Mouse (Mus musculus): Measurements from ENCODE around the gene Rybp.

The Rybp gene

DNA sequence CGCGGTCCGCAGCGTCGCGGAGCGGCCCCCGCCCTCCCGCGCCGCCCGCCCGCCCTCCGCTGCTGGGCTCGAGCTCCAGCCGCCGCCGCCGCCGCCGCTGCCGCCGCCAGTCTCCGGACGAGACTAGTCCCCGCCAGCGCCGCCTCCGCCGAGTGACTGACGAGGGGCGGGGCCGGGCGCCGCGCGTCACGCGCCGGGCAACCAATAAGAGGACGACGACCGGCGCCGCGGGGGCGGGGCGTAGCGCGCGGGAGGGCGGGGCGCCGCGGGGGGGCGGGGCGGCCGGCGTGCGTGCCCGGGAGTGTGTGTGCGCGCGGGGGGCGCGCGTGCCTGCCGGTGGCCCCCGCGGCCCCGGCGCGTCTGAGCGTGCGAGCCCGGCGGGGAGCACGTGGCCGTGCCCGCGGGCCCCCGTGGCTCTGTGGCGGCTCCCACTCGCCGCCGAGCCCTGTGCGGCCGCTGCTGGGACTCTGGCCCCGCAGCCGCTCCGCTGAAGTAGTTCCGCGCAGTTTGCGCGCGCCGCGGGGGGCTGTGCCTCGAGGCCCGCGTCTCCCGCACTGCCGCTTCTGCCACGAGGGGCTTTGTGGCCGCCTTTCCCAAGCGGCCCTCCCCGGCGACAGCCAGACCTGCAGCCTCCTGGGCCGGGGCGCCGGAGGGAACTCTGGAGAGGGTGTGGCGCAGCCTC lies at the start of gene Rybp:
Gene Rybp (minus strand): TSS at position 152 of the 682 bp plus-strand sequence.
- peak; percentile 89 for DNase-seq (ENCODE audit: low read depth, low spot score)

DNA sequence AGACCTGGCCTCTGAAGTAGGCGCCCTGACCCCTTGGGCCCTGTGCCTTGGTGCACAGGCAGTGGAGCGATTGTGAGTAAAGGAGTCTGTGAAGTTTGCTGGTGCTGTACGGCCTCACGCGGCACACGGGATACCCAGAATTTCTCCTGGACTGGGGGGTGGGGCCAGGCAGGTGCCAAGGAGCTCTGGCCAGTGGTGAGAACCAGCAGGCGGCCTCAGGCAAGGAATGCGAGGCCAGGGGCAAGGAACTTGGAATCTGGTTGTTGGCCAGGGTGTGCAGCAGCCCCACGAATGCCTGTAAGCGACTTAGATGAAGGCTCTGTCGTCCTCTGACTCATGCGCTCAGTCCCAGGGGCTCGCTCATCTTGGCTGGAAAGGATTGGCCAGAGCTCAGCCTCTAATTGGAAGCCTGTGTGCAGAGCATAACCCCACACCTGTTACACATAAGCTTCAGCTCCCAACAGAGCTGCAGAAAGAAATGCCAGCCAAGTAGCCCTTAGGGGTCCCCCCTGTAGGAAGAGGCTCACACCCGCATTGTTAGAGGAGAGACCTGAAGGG lies 49.4 kb upstream of the Rybp start:
- DNase-seq (ENCODE audit: low read depth, low spot score) = no peak

GRCm38 (mm10) chr6:100335506-100336144 lies 48.3 kb upstream of the Rybp start:
- peak; percentile 63 for DNase-seq (ENCODE audit: low read depth, low spot score)

DNA sequence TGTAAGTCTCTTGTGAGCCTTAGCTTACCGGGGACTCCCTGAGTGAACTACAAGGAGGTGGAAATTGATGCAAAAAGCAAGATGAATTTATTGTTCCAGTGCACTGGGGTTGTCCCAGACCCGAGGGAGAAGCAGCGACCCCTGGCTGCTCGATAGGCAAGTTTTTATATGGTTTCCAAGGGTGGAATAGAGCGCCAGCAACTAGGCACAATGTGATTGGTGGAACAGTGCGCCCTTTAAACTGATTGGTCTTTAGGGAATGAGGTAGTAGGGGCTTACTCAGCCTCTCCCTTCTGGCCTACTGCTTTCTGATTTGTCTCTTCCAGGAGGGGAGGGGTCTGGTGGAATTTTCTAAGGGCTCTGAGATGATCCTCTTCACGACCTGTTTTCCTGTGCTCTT lies 46.5 kb upstream of the Rybp start:
- peak; percentile 17 for DNase-seq (ENCODE audit: low read depth, low spot score)

DNA sequence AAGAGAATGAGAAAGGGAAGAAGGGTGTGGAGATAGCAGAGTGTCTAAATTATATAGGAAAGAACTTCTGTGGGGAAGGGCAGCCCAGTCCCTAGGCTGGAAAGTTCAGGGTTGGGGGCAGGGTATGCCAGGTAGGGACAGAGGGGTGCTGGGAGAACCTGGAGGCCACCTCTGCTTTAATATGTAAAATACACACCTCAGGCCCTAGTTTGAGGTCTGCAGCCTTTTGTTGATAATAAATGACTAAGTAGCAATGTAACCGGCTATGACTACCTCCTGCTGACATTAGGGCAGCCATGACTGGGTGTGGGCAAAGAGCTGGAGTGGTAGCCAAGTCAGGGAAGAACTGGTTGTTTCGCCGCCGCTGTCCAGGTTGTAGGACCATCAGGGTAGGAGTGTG lies 45.2 kb upstream of the Rybp start:
- no peak for DNase-seq (ENCODE audit: low read depth, low spot score)

GRCm38 (mm10) chr6:100331582-100331981 lies 44.3 kb upstream of the Rybp start:
- DNase-seq (ENCODE audit: low read depth, low spot score) = no peak

GRCm38 (mm10) chr6:100331055-100331454 lies 43.8 kb upstream of the Rybp start:
- DNase-seq (ENCODE audit: low read depth, low spot score) = no peak

DNA sequence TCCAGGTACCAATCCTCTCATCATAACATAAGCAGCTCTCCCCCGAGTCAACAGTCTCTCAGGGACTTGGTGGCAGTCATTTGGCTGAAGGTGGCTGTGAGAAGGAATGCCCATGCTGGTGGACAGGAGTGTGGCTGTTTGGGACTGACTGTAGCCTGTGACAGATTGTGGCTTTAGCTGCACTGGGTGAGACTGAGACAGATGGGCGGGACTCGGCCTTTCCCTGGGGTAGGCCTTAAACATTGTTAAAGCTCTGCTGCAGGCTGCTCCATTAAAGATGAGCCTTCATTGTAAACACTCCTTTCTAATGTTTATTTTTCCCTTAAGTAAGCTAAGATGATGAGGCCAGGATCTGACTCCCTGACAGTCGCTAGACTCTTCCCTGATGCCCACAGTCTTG lies 42.3 kb upstream of the Rybp start:
- no peak for DNase-seq (ENCODE audit: low read depth, low spot score)

DNA sequence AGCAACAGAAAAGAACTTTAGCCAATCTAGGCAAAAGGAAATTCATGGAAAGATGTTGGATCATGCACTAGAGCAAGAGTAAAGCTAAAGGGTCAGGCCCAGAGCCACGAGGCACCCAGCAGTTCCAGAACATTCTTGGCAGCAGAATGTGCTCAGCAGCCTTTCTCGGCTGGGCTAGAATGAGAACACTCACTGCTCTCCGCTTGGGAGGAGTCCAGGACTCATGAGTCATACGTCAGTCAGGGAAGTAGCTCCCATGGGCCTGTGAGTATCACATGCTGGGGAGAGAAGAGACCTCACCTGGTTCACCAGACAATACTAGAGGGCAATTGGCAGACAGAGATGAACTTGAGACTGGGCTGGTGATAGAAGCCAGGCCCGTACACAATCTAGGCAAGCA lies 39.8 kb upstream of the Rybp start:
- DNase-seq (ENCODE audit: low read depth, low spot score) = no peak

DNA sequence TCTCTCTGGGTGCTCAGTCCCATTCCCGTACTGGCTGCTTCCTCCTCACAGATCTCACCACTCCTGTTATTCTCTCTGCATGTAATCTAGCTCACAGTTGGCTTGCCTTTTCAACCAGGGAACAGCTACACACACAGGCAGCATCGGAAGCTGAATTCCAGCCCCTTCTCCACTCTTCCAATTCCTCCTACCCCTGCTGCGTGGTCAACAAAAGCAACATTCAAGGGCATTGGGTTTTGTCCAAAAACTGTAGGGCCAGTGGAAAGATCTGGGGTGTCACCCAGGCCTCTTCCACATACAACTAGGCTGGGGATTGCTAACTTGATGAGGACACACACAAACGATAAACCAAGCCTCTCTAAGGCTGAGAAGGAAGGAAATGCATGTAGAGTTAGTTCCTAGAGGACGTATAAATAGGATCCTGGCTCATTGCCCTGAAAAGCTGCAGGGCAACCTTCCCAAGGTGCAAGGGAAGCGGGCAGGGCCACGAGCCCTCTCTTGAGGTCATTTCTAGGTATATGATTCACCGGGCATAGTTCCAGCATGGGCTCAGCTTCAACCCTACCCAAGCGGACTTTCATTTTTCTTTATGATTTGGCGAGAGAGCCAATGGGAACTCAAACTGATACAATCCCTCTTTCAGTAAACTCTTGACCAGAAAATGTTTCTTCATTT lies 36.6 kb upstream of the Rybp start:
- no peak for DNase-seq (ENCODE audit: low read depth, low spot score)

DNA sequence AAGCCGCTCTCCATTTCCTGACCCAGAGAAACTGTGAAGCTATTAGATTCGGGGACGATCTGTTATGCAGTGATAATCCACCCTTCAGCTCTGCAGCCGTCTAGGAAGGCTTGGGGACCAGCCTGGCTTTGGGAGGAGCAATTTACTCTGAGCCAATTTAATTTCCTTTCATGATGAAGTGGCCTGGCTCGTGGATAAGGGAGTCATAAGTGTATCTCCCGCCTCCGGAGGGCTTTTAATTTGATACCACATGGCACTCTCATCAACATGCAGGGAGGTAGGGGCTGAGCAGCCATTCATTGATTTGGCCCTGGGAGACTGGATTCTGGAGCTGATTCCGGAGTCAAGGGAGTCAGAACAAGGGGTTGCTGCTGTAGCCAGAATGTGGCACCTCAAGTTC lies 35.3 kb upstream of the Rybp start:
- no peak for DNase-seq (ENCODE audit: low read depth, low spot score)

DNA sequence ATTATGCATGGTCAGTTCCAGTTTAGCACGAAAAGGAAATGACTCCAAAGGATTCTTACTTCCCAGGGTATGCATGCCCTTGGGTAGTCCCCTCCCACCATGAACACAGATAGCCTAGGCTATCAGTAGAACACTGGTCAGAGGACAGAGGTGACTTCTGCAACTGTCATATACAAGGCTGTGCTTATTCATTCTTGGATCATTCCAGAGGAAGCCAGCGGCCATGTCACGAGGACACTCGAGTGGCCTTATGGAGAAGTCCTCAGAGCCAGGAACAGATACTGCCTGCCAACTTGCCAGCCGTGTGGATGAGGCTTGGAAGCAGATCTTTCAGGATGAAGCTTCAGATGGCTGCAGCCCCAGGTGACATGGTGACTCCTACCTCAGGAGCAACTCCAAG lies 34.9 kb upstream of the Rybp start:
- no peak for DNase-seq (ENCODE audit: low read depth, low spot score)

DNA sequence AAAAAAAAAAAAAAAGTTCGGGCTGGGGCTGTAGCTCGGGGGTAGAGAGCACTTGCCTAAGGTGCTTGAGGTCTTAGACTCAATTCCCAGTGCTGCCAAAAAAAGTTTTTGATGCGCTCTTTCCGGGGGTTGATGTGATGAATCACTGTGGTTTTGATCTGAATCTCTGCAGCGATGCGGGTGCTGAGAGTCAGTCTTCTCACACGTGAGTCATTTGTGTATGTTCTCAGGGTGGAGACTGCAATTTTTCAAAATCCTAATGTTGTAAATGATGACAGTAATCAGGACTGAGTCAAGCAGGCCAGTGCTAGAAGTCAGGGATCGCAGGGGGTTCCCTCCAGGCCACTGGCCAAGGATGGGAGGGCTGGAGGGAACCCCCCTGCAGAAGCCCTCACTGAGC lies 26.9 kb upstream of the Rybp start:
- no peak for DNase-seq (ENCODE audit: low read depth, low spot score)

GRCm38 (mm10) chr6:100311167-100311566 lies 23.9 kb upstream of the Rybp start:
- no peak for DNase-seq (ENCODE audit: low read depth, low spot score)

GRCm38 (mm10) chr6:100304831-100305230 lies 17.5 kb upstream of the Rybp start:
- DNase-seq (ENCODE audit: low read depth, low spot score) = no peak

GRCm38 (mm10) chr6:100301410-100302108 lies 14.3 kb upstream of the Rybp start:
- no peak for DNase-seq (ENCODE audit: low read depth, low spot score)

GRCm38 (mm10) chr6:100300831-100301230 lies 13.5 kb upstream of the Rybp start:
- no peak for DNase-seq (ENCODE audit: low read depth, low spot score)

DNA sequence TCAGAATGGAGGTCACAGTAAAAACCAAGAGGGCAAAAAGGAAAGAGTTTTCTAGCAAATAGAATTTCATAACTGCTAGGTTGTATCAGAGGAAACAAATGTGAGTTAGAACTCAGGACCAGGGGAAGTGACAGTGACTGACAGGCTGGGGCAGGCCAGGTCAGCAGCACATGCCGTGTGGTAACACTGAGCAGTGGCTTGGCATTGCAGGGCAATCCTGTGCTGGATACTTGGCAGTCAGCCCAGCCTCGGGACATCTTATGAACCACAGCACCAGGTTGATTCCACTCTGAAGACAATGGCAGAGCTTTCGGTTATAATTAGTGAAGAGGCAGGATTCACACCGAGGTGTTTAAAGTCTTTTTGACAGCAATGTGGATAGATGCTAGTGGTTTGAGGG lies 11.7 kb upstream of the Rybp start:
- no peak for DNase-seq (ENCODE audit: low read depth, low spot score)

- DNase-seq (ENCODE audit: low read depth, low spot score) = no peak
These were observed 10.3 kb upstream of the Rybp start for GRCm38 (mm10) chr6:100297536-100297935.

GRCm38 (mm10) chr6:100292411-100292810 lies 5.1 kb upstream of the Rybp start:
- no peak for DNase-seq (ENCODE audit: low read depth, low spot score)

GRCm38 (mm10) chr6:100289058-100289457 lies 1.8 kb upstream of the Rybp start:
- DNase-seq (ENCODE audit: low read depth, low spot score) = no peak

GRCm38 (mm10) chr6:100288730-100289035 lies 1.4 kb upstream of the Rybp start:
- no peak for DNase-seq (ENCODE audit: low read depth, low spot score)

All from A20 (cell line).